ENCODE assay signal across 18 mouse cellular contexts in genomic region chr2:178125427-178125826, GRCm38 (mm10). TPM values are rescaled to one million over a fixed set of nuclear protein-coding genes. Genes with fewer than 3 reads are reported as not detected.
A peak's percentile ranks its signal among the peaks of the same experiment; 100 is the strongest.
DNase-seq lines count a peak whose midpoint lies in the region; ATAC-seq and TF ChIP-seq lines count a peak whose summit lies in the region.
"Had no signal": no experiment of that assay in that cellular context is flagged by ENCODE, and none has a peak within 500 bp of the region (broad histone marks: within the 10 kb centered on the region; RNA-seq: fewer than 3 reads in every experiment).

No protein-coding gene starts in this region.

- no peak for TF ChIP-seq CTCF in liver, postnatal 0 days (IDR thresholded peaks at IDR 0.05; ENCODE audit: low read depth)
- no peak for TF ChIP-seq CTCF in stomach, postnatal 0 days (IDR thresholded peaks at IDR 0.05; ENCODE audit: low read depth)

- H3K4me2 ChIP-seq in liver, postnatal 0 days (ENCODE audit: low read depth, low read length), result no peak overlapping the region
- H3K4me2 ChIP-seq in liver, embryonic 12.5 days, result no peak overlapping the region
- no peak overlapping the region for H3K4me2 ChIP-seq in stomach, postnatal 0 days (replicated peaks; ENCODE audit: low read depth)
- H3K4me2 ChIP-seq: hindbrain, embryonic 14.5 days; limb, embryonic 13.5 days; stomach, embryonic 15.5 days had no signal

- no peak overlapping the region for H3K27ac ChIP-seq in liver, postnatal 0 days (ENCODE audit: low read depth)
- no peak overlapping the region for H3K27ac ChIP-seq in liver, embryonic 12.5 days
- H3K27ac ChIP-seq in stomach, postnatal 0 days (replicated peaks), result no peak overlapping the region
- H3K27ac ChIP-seq: hindbrain, embryonic 14.5 days; limb, embryonic 13.5 days; stomach, embryonic 15.5 days had no signal

- no peaks in the 10 kb centered on the region for H3K4me1 ChIP-seq in liver, postnatal 0 days (ENCODE audit: insufficient read depth)
- no peaks in the 10 kb centered on the region for H3K4me1 ChIP-seq in liver, embryonic 12.5 days
- no peaks in the 10 kb centered on the region for H3K4me1 ChIP-seq in stomach, postnatal 0 days (replicated peaks; ENCODE audit: control insufficient read depth, insufficient read depth)
- H3K4me1 ChIP-seq: stomach, embryonic 15.5 days had no signal

- H3K36me3 ChIP-seq in liver, postnatal 0 days (replicated peaks; ENCODE audit: insufficient read depth, low read length), result no peaks in the 10 kb centered on the region
- H3K36me3 ChIP-seq in liver, embryonic 12.5 days, result no peaks in the 10 kb centered on the region
- H3K36me3 ChIP-seq in stomach, postnatal 0 days (ENCODE audit: control insufficient read depth, insufficient read depth, low read length), result no peaks in the 10 kb centered on the region
- H3K36me3 ChIP-seq: limb, embryonic 13.5 days; stomach, embryonic 15.5 days had no signal

- no peak overlapping the region for H3K9ac ChIP-seq in liver, postnatal 0 days (replicated peaks)
- no peak overlapping the region for H3K9ac ChIP-seq in liver, embryonic 12.5 days
- no peak overlapping the region for H3K9ac ChIP-seq in stomach, postnatal 0 days (ENCODE audit: low read length)
- H3K9ac ChIP-seq: hindbrain, embryonic 14.5 days; limb, embryonic 13.5 days; stomach, embryonic 15.5 days had no signal

- H3K9me3 ChIP-seq in liver, postnatal 0 days (ENCODE audit: low read length), result no peaks in the 10 kb centered on the region
- H3K9me3 ChIP-seq in liver, embryonic 12.5 days (replicated peaks), result no peaks in the 10 kb centered on the region
- H3K9me3 ChIP-seq in stomach, postnatal 0 days (ENCODE audit: control insufficient read depth, low read length), result no peaks in the 10 kb centered on the region
- H3K9me3 ChIP-seq: limb, embryonic 13.5 days; stomach, embryonic 15.5 days had no signal

- TF ChIP-seq EP300 in liver, postnatal 0 days (IDR thresholded peaks at IDR 0.05; ENCODE audit: low read depth), result no peak
- TF ChIP-seq EP300 in stomach, postnatal 0 days (optimal IDR thresholded peaks at IDR 0.05), result no peak

- no peak overlapping the region for H3K4me3 ChIP-seq in liver, postnatal 0 days (ENCODE audit: low read depth, low read length)
- H3K4me3 ChIP-seq in liver, embryonic 12.5 days, result no peak overlapping the region
- H3K4me3 ChIP-seq in stomach, postnatal 0 days (ENCODE audit: low read depth, low read length), result no peak overlapping the region
- H3K4me3 ChIP-seq: limb, embryonic 13.5 days; stomach, embryonic 15.5 days had no signal

- no peaks in the 10 kb centered on the region; the same call in 1 of the 2 replicates for H3K27me3 ChIP-seq in liver, postnatal 0 days (ENCODE audit: insufficient read depth, low read length)
- peaks cover 9% of the 10 kb centered on the region for H3K27me3 ChIP-seq in liver, embryonic 12.5 days (replicated peaks)
- H3K27me3 ChIP-seq in stomach, postnatal 0 days (ENCODE audit: control insufficient read depth, insufficient read depth, low read length), result no peaks in the 10 kb centered on the region
- H3K27me3 ChIP-seq: limb, embryonic 13.5 days; stomach, embryonic 15.5 days had no signal

- ATAC-seq in frontal cortex, adult (ENCODE audit: low TSS enrichment), result no peak
- no peak for ATAC-seq in liver, postnatal 0 days
- no peak for ATAC-seq in liver, embryonic 12.5 days
- ATAC-seq in stomach, postnatal 0 days (ENCODE audit: low FRiP score, low TSS enrichment), result no peak

- DNase-seq in frontal cortex, postnatal 14 days (ENCODE audit: low spot score in 2 of 2), result peak; percentile 2 to 3
- DNase-seq in liver, postnatal 0 days, result peak; percentile 11
- peak; percentile 11 to 51 for DNase-seq in urinary bladder, postnatal 4 days (ENCODE audit: low spot score in 2 of 2)
- DNase-seq in urinary bladder, postnatal 36 days (ENCODE audit: low spot score in 2 of 2), result no peak
- DNase-seq in stomach, postnatal 0 days (ENCODE audit: low spot score), result peak; percentile 9
- no peak for DNase-seq in thymus, postnatal 14 days
- DNase-seq: embryo, embryonic 11 days; kidney, adult 11 months; kidney, postnatal 10 days; lung, adult 2 months; midbrain, embryonic 14.5 days; spleen, adult 18-20 months had no signal

- 76% methylated on average over 8 of the region's 8 CpGs for WGBS in liver, postnatal 0 days (ENCODE audit: insufficient replicate concordance)
- 79% methylated on average over 8 of the region's 8 CpGs for WGBS in liver, embryonic 12.5 days (ENCODE audit: insufficient replicate concordance)
- 76% methylated on average over 8 of the region's 8 CpGs for WGBS in stomach, postnatal 0 days

RNA-seq across cellular contexts. Expression of gene Phactr3, which starts 6.7 kb away (rescaled TPM):
- polyA plus RNA-seq in liver, postnatal 0 days (2015; fragmentation: Nextera tagmentation; extraction: Ambion mirVana), result not detected in 2 replicates
- 0.18 TPM in 1 of 2 replicates, not detected in the other for polyA plus RNA-seq in liver, embryonic 12.5 days (2016; fragmentation: Nextera tagmentation; extraction: Ambion mirVana)
- 1.7 and 2.8 TPM in 2 replicates for polyA plus RNA-seq in stomach, postnatal 0 days (2015; fragmentation: Nextera tagmentation; extraction: Ambion mirVana)
- polyA plus RNA-seq: C2C12 had no signal

RNA-seq across cellular contexts. Expression of gene Zfp931, which starts 47.2 kb away (rescaled TPM):
- polyA plus RNA-seq in liver, postnatal 0 days (2015; fragmentation: Nextera tagmentation; extraction: Ambion mirVana), result 2.9 TPM in 2 replicates
- polyA plus RNA-seq in liver, embryonic 12.5 days (2016; fragmentation: Nextera tagmentation; extraction: Ambion mirVana), result 4.7 and 6.1 TPM in 2 replicates
- 9.3 and 9.6 TPM in 2 replicates for polyA plus RNA-seq in stomach, postnatal 0 days (2015; fragmentation: Nextera tagmentation; extraction: Ambion mirVana)

Comparison
In these comparisons a context has a peak if more than half of its experiments do, and no peak if none do; other contexts are left out.
1. DNase-seq: peak in frontal cortex, postnatal 14 days (2 of 2), liver, postnatal 0 days (single experiment), urinary bladder, postnatal 4 days (2 of 2) and stomach, postnatal 0 days (single experiment); none in urinary bladder, postnatal 36 days (0 of 2) and thymus, postnatal 14 days (single experiment).